Mouse (Mus musculus) MEL (cell line): ENCODE data around the gene Stim1. TPM values are rescaled to one million over a fixed set of nuclear protein-coding genes. Genes with fewer than 3 reads are reported as not detected.
A peak's percentile ranks its signal among the peaks of the same experiment; 100 is the strongest.

Source experiments
- DNase-seq: peaks from one replicate; pipeline ENCODE4 v3.0.0; 2011; ENCODE audit warnings: low read depth, low spot score
- H3K27ac ChIP-seq: 2 replicates; pipeline ENCODE4 v1.5.1; 2012; ENCODE audit warnings: low read depth, mild to moderate bottlenecking, control low read depth, low read length, moderate library complexity; ENCODE audit not compliant: control insufficient read depth
- H3K27me3 ChIP-seq, 2 experiments: fragments of 150-350 bp in 1 of 2; sonication (generic) in 1 of 2; 2 replicates each; pipeline ENCODE4 v1.6.1; 2012; ENCODE audit warnings: low read length in 2 of 2, mild to moderate bottlenecking in 2 of 2, improper control_type of control experiment in 1 of 2, moderate library complexity in 1 of 2; ENCODE audit not compliant: insufficient read depth in 2 of 2, control insufficient read depth in 1 of 2
- H3K36me3 ChIP-seq, 2 experiments: 2 replicates each; pipeline ENCODE4 v1.6.1; 2012 to 2014; ENCODE audit warnings: low read length in 2 of 2, improper control_type of control experiment in 1 of 2, inconsistent platforms in 1 of 2, mild to moderate bottlenecking in 1 of 2; ENCODE audit not compliant: insufficient read depth in 2 of 2, control insufficient read depth in 1 of 2
- H3K4me1 ChIP-seq, 2 experiments: fragments of 150-350 bp in 1 of 2; sonication (generic) in 1 of 2; 2 replicates each; pipeline ENCODE4 v1.6.1; 2012; ENCODE audit warnings: low read length in 2 of 2, improper control_type of control experiment in 1 of 2, mild to moderate bottlenecking in 1 of 2; ENCODE audit not compliant: insufficient read depth in 2 of 2, control insufficient read depth in 1 of 2
- H3K4me3 ChIP-seq, 2 experiments: fragments of 150-350 bp in 1 of 2; sonication (generic) in 1 of 2; 2 replicates each; pipeline ENCODE4 v1.5.1; 2012; ENCODE audit warnings: low read depth in 2 of 2, low read length in 2 of 2, mild to moderate bottlenecking in 2 of 2, moderate library complexity in 2 of 2, control low read depth in 1 of 2, improper control_type of control experiment in 1 of 2; ENCODE audit not compliant: control insufficient read depth in 1 of 2, insufficient read depth in 1 of 2
- H3K79me2 ChIP-seq: 2 replicates; pipeline ENCODE4 v1.6.1; 2012; ENCODE audit warnings: mild to moderate bottlenecking, low read length, moderate library complexity; ENCODE audit not compliant: control insufficient read depth, poor library complexity, insufficient read depth
- H3K9ac ChIP-seq: 2 replicates; pipeline ENCODE4 v1.6.1; 2012; ENCODE audit warnings: low read depth, mild to moderate bottlenecking, control low read depth, low read length, moderate library complexity; ENCODE audit not compliant: control insufficient read depth, poor library complexity, severe bottlenecking
- H3K9me3 ChIP-seq: fragments of 150-350 bp; sonication (generic); replicated peaks from 2 replicates; pipeline ENCODE4 v1.6.1; 2012; ENCODE audit warnings: mild to moderate bottlenecking, low read length, improper control_type of control experiment, moderate library complexity; ENCODE audit not compliant: insufficient read depth
- CHD2 ChIP-seq: IDR thresholded peaks from 2 replicates; pipeline ENCODE4 v1.6.1; 2011; ENCODE audit warnings: low read length, improper control_type of control experiment
- E2F4 ChIP-seq: IDR thresholded peaks from 2 replicates; pipeline ENCODE4 v1.6.1; 2011; ENCODE audit warnings: low read depth, low read length, improper control_type of control experiment, borderline replicate concordance
- ELF1 ChIP-seq: IDR thresholded peaks from 2 replicates; pipeline ENCODE4 v1.6.1; 2014; ENCODE audit warnings: low read depth, mild to moderate bottlenecking, inconsistent platforms, low read length, improper control_type of control experiment, moderate library complexity
- EP300 ChIP-seq, 2 experiments: IDR thresholded peaks; 2 replicates each; pipeline ENCODE4 v1.6.1; 2011; ENCODE audit warnings: improper control_type of control experiment in 2 of 2, low read length in 2 of 2, low read depth in 1 of 2, mild to moderate bottlenecking in 1 of 2
- ETS1 ChIP-seq: IDR thresholded peaks from 2 replicates; pipeline ENCODE4 v1.6.1; 2012; ENCODE audit warnings: low read depth, mild to moderate bottlenecking, inconsistent platforms, low read length, improper control_type of control experiment, moderate library complexity
- GABPA ChIP-seq: IDR thresholded peaks from 2 replicates; pipeline ENCODE4 v1.6.1; 2012; ENCODE audit warnings: low read depth, mild to moderate bottlenecking, inconsistent platforms, low read length, improper control_type of control experiment, moderate library complexity
- JUND ChIP-seq: IDR thresholded peaks from 2 replicates; pipeline ENCODE4 v1.6.1; 2011; ENCODE audit warnings: low read depth, mild to moderate bottlenecking, improper control_type of control experiment, low read length
- KAT2A ChIP-seq: conservative IDR thresholded peaks from 2 replicates; pipeline ENCODE4 v1.6.1; 2012; ENCODE audit warnings: low read depth, low read length, improper control_type of control experiment, inconsistent platforms
- MAFK ChIP-seq: IDR thresholded peaks from 2 replicates; pipeline ENCODE4 v1.6.1; 2011; ENCODE audit warnings: low read depth, mild to moderate bottlenecking, low read length, improper control_type of control experiment, borderline replicate concordance
- MAX ChIP-seq: IDR thresholded peaks from 2 replicates; pipeline ENCODE4 v1.6.1; 2011; ENCODE audit warnings: low read length, improper control_type of control experiment
- MAZ ChIP-seq: IDR thresholded peaks from 2 replicates; pipeline ENCODE4 v1.6.1; 2012; ENCODE audit warnings: low read depth, mild to moderate bottlenecking, inconsistent platforms, low read length, improper control_type of control experiment
- MXI1 ChIP-seq: IDR thresholded peaks from 2 replicates; pipeline ENCODE4 v1.6.1; 2011; ENCODE audit warnings: mild to moderate bottlenecking, low read depth, low read length, improper control_type of control experiment
- MYB ChIP-seq: IDR thresholded peaks from 2 replicates; pipeline ENCODE4 v1.6.1; 2011; ENCODE audit warnings: mild to moderate bottlenecking, low read depth, low read length, improper control_type of control experiment
- MYC ChIP-seq: IDR thresholded peaks from 2 replicates; pipeline ENCODE4 v1.6.1; 2011; ENCODE audit warnings: low read depth, mild to moderate bottlenecking, low read length, improper control_type of control experiment, moderate library complexity
- NRF1 ChIP-seq: IDR thresholded peaks from 2 replicates; pipeline ENCODE4 v1.6.1; 2014; ENCODE audit warnings: low read depth, mild to moderate bottlenecking, inconsistent platforms, low read length, improper control_type of control experiment, moderate library complexity; ENCODE audit not compliant: poor library complexity, insufficient read depth, severe bottlenecking
- POLR2A ChIP-seq, 2 experiments: IDR thresholded peaks; 2 replicates each; pipeline ENCODE4 v1.6.1; 2011 to 2012; ENCODE audit warnings: low read length in 2 of 2, mild to moderate bottlenecking in 2 of 2, control low read depth in 1 of 2, improper control_type of control experiment in 1 of 2, low read depth in 1 of 2, moderate library complexity in 1 of 2; ENCODE audit not compliant: control insufficient read depth in 1 of 2, insufficient read depth in 1 of 2, poor library complexity in 1 of 2
- POLR2AphosphoS2 ChIP-seq: IDR thresholded peaks from 2 replicates; pipeline ENCODE4 v1.6.1; 2011; ENCODE audit warnings: low read length, improper control_type of control experiment
- POLR2AphosphoS5 ChIP-seq: IDR thresholded peaks from 2 replicates; pipeline ENCODE4 v1.6.1; 2012; ENCODE audit warnings: low read depth, borderline replicate concordance, mild to moderate bottlenecking, inconsistent platforms, low read length, moderate library complexity, mixed read lengths
- RAD21 ChIP-seq: IDR thresholded peaks from 2 replicates; pipeline ENCODE4 v1.6.1; 2011; ENCODE audit warnings: mild to moderate bottlenecking, low read depth, low read length, improper control_type of control experiment
- RCOR1 ChIP-seq: IDR thresholded peaks from 2 replicates; pipeline ENCODE4 v1.6.1; 2012; ENCODE audit warnings: low read depth, mild to moderate bottlenecking, inconsistent platforms, low read length, improper control_type of control experiment
- SIN3A ChIP-seq: IDR thresholded peaks from 2 replicates; pipeline ENCODE4 v1.6.1; 2012; ENCODE audit warnings: low read length, improper control_type of control experiment, inconsistent platforms
- SMC3 ChIP-seq: IDR thresholded peaks from 2 replicates; pipeline ENCODE4 v1.6.1; 2011; ENCODE audit warnings: low read depth, low read length, improper control_type of control experiment
- TBP ChIP-seq: IDR thresholded peaks from 2 replicates; pipeline ENCODE4 v1.8.0; 2011; ENCODE audit warnings: low read depth, low read length, improper control_type of control experiment
- USF1 ChIP-seq: IDR thresholded peaks from 2 replicates; pipeline ENCODE4 v1.6.1; 2014; ENCODE audit warnings: low read depth, mild to moderate bottlenecking, inconsistent platforms, low read length, improper control_type of control experiment, moderate library complexity
- USF2 ChIP-seq, 2 experiments: IDR thresholded peaks; 2 replicates each; pipeline ENCODE4 v1.6.1; 2011 to 2012; ENCODE audit warnings: improper control_type of control experiment in 2 of 2, low read length in 2 of 2, borderline replicate concordance in 1 of 2, inconsistent platforms in 1 of 2, low read depth in 1 of 2, mild to moderate bottlenecking in 1 of 2; ENCODE audit not compliant: insufficient read depth in 1 of 2
- ZC3H11A ChIP-seq: IDR thresholded peaks from 2 replicates; pipeline ENCODE4 v1.6.1; 2012; ENCODE audit warnings: low read depth, mild to moderate bottlenecking, inconsistent platforms, low read length, improper control_type of control experiment
- ZKSCAN1 ChIP-seq: IDR thresholded peaks from 2 replicates; pipeline ENCODE4 v1.6.1; 2012; ENCODE audit warnings: low read depth, mild to moderate bottlenecking, inconsistent platforms, low read length, improper control_type of control experiment, moderate library complexity
- ZMIZ1 ChIP-seq: IDR thresholded peaks from 2 replicates; pipeline ENCODE4 v1.6.1; 2012; ENCODE audit warnings: low read depth, mild to moderate bottlenecking, inconsistent platforms, low read length, improper control_type of control experiment, moderate library complexity
- polyA plus RNA-seq, 2 experiments: library from polyadenylated mRNA; stranded (reverse) in 1 of 2; unstranded in 1 of 2; fragments of >175 nt in 1 of 2; fragments of >200 nt in 1 of 2; gene quantifications; 2 replicates each; pipeline versions ENCODE4 v1.2.1 to v1.2.4; 2012; ENCODE audit warnings: low replicate concordance in 2 of 2, low read depth in 1 of 2; ENCODE audit not compliant: insufficient read length in 2 of 2, insufficient read depth in 1 of 2, missing spikeins in 1 of 2
- total RNA-seq: library from RNA; depleted of rRNA; stranded (reverse); fragments of 300-350 nt; gene quantifications from 2 replicates; pipeline ENCODE4 v1.2.3, GENCODE M21; 2012

Stim1 gene
- total and polyA plus RNA-seq, 3 experiments, result 26.1 to 65.0 TPM; not detected in 1

DNA sequence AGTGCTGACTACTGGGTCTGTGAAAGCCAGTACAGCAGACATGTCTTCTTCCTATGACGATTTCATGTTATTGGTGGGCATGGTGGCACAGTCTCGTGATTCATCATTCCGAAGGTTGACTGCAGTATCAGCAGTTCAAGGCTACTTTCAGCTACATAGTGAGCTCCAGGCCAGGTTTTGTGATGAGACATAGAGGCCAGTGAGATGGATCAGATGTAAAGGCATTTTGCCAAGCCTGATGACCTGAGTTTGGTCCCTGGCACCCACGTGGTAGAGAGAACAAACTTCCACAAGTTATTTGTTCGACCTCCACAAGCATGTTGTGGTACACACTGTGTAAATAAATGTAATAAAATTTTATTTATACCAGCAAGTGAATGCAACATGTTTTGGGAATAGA lies 102.9 kb downstream of the Stim1 start:
- TF ChIP-seq MAZ (no peak), TBP (no peak), NRF1 (no peak), POLR2AphosphoS2 (no peak), E2F4 (no peak), MYB (no peak), SIN3A (no peak), GABPA (no peak), ELF1 (no peak), EP300 (IDR thresholded peaks at IDR 0.05; ENCODE audit: low read depth in 1 of 2, low read length in 2 of 2) (no peak), ZMIZ1 (no peak), MYC (no peak), ZC3H11A (no peak), POLR2A (IDR thresholded peaks at IDR 0.05; ENCODE audit: control insufficient read depth in 1 of 2, insufficient read depth in 1 of 2, low read depth in 1 of 2, low read length in 2 of 2, poor library complexity in 1 of 2) (no peak), ETS1 (no peak)
- H3K9me3 ChIP-seq, result no peaks in the 10 kb centered on the region
- H3K27ac ChIP-seq, result no peak overlapping the region
- H3K79me2 ChIP-seq, result no peaks in the 10 kb centered on the region
- H3K9ac ChIP-seq, result no peak overlapping the region
- H3K4me3 ChIP-seq, result no peak overlapping the region
- H3K4me1 ChIP-seq, result peaks cover 11 to 16% of the 10 kb centered on the region in 2 experiments
- no peaks in the 10 kb centered on the region for H3K27me3 ChIP-seq
- DNase-seq, result no peak
- peaks cover 0 to 22% of the 10 kb centered on the region in 2 experiments; a peak in 3 of 4 replicates for H3K36me3 ChIP-seq

DNA sequence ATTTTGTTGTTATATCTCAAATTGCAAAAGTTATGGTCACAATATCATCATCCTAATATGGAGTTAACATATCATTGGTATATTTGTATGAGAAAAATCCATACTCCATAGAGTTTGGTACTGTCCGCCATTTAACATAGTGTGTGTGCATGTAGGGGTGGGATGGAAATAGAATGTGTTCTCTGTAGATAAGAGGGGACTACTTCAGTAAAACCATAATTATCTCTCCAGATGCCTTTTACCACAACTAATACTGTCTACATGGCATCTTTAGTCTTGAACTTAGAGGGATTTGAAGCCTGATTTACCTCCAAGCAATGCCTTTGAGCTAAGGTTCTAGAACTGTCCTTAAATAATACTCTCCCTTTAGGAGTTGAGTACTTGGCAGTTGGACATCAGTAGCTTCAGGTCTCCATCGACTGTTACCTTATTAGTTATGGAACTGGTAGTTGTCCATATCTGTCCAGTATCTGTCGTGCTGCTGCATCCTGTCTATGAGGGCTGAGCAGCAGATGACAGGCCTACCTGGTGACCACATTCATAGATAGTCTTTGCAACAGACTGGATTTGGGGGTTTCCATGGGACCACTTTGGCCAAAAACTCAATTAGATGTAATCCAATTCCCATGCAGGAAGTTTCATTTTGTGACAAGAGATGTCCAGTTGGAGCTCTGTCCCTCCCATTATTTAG lies 105.9 kb downstream of the Stim1 start:
- peak; percentile 77 for DNase-seq
- Histone ChIP-seq H3K27ac (no peak overlapping the region), H3K9me3 (no peaks in the 10 kb centered on the region), H3K4me1 (peaks cover 9 to 16% of the 10 kb centered on the region in 2 experiments), H3K4me3 (no peak overlapping the region), H3K27me3 (no peaks in the 10 kb centered on the region), H3K36me3 (peaks cover 0 to 21% of the 10 kb centered on the region in 2 experiments; a peak in 3 of 4 replicates), H3K9ac (no peak overlapping the region), H3K79me2 (peaks cover 2% of the 10 kb centered on the region; the same call in 1 of the 2 replicates)
- TF ChIP-seq ETS1, result peak; percentile 70
- TF ChIP-seq RAD21, result no peak
- no peak for TF ChIP-seq JUND
- TF ChIP-seq KAT2A, result no peak
- no peak for TF ChIP-seq MAX
- TF ChIP-seq TBP, result no peak
- 0 out of 2 replicates have a peak, but pooled peaks have one; percentile 53 for TF ChIP-seq MAZ
- peak; percentile 88 to 94 for TF ChIP-seq EP300 (IDR thresholded peaks at IDR 0.05; ENCODE audit: low read depth in 1 of 2, low read length in 2 of 2)
- TF ChIP-seq ZMIZ1, result no peak
- no peak for TF ChIP-seq POLR2AphosphoS5
- TF ChIP-seq MYC, result peak; percentile 51; the same call in 1 of the 2 replicates
- no peak for TF ChIP-seq USF1
- TF ChIP-seq USF2 (IDR thresholded peaks at IDR 0.05; ENCODE audit: borderline replicate concordance in 1 of 2, insufficient read depth in 1 of 2, low read depth in 1 of 2, low read length in 2 of 2), result no peak
- no peak for TF ChIP-seq MYB
- TF ChIP-seq SMC3, result no peak
- TF ChIP-seq POLR2AphosphoS2, result no peak
- no peak for TF ChIP-seq NRF1
- TF ChIP-seq MAFK, result peak; percentile 75; the same call in 1 of the 2 replicates
- peak; percentile 54; the same call in 1 of the 2 replicates for TF ChIP-seq ZKSCAN1
- TF ChIP-seq RCOR1, result peak; percentile 94
- TF ChIP-seq MXI1, result peak; percentile 58
- TF ChIP-seq CHD2, result no peak
- TF ChIP-seq POLR2A (IDR thresholded peaks at IDR 0.05; ENCODE audit: control insufficient read depth in 1 of 2, insufficient read depth in 1 of 2, low read depth in 1 of 2, low read length in 2 of 2, poor library complexity in 1 of 2), result no peak
- TF ChIP-seq ELF1, result no peak
- TF ChIP-seq ZC3H11A, result no peak
